Mouse (Mus musculus): ENCODE measurements at regions not wholly inside any gene's neighbourhood (a gene's known extent, or its start where the extent isn't known, plus 50 kb on each side); places are given as distances from the start of the nearest gene placed in this dataset.

DNA sequence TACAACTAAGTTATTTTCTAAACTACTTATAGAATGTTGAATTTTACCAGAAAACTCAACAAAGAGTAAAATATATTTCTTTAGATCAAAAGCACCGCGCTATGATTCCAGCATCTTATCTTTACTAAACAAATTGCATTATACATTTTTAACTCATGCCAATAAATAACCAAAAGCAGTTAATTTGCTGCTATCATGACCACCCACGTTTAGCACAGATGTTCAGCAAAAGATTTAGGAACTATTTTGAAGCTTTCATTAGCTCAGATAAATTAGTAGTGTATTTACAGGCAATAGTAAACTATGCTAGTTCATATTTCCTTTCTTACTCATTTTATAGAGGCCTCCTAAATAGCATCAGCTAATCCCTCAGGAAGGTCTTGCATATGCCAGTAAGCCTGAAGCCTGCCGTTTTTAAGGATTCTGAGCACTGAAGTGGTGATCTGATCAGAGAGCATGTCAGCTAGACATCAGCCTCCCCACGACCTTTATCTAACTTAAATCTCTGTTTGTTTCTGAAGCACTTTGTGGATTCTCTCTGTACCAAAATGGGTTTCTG, 176.3 kb upstream of the Itga4 start:
- Histone ChIP-seq H3K36me3 (ENCODE audit: control insufficient read depth, insufficient read depth, low read length) (no peaks in the 10 kb centered on the region), H3K4me1 (ENCODE audit: control insufficient read depth, insufficient read depth, low read length) (no peaks in the 10 kb centered on the region; the same call in 1 of the 2 replicates), H3K79me2 (replicated peaks; ENCODE audit: control insufficient read depth, insufficient read depth, low read length) (no peaks in the 10 kb centered on the region), H3K27me3 (ENCODE audit: control insufficient read depth, insufficient read depth, low read length) (no peaks in the 10 kb centered on the region), H3K27ac (no peak overlapping the region), H3K9ac (ENCODE audit: low read depth, low read length) (no peak overlapping the region), H3K4me3 (no peak overlapping the region)
- WGBS = 70% methylated on average over 5 of the region's 5 CpGs
- intact Hi-C loops (cut with DNase I) = no loop called here
- TF ChIP-seq POLR2A (IDR thresholded peaks at IDR 0.05; ENCODE audit: insufficient read depth, low read depth, low read length) (no peak), EP300 (IDR thresholded peaks at IDR 0.05; ENCODE audit: insufficient read depth, low read depth, low read length) (no peak), CTCF (IDR thresholded peaks at IDR 0.05) (no peak)
- no peak for DNase-seq

DNA sequence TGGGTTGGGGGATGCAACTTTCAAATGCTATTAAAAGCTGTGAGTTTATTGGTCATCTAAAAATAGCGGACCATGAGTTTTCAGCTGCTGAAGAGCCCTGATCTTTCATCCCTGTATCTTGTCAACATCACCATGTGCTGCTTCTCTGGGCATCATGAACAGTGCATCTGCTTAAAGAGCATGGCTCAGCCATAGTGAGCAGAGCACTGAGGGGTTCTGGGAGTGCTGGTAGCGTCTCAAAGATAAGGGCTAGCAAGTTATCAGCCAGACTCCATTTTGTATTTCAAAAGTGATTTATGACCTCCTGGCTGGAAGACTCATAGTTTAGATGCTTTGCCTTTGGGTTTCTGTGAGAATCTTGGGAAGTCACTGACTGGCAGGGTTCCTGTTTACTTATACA, 173.5 kb upstream of the Itga4 start:
- 71% methylated on average over 2 of the region's 2 CpGs for WGBS
- Histone ChIP-seq H3K4me3 (no peak overlapping the region), H3K4me1 (ENCODE audit: control insufficient read depth, insufficient read depth, low read length) (no peaks in the 10 kb centered on the region), H3K79me2 (replicated peaks; ENCODE audit: control insufficient read depth, insufficient read depth, low read length) (no peaks in the 10 kb centered on the region), H3K27me3 (ENCODE audit: control insufficient read depth, insufficient read depth, low read length) (no peaks in the 10 kb centered on the region), H3K27ac (no peak overlapping the region), H3K36me3 (ENCODE audit: control insufficient read depth, insufficient read depth, low read length) (no peaks in the 10 kb centered on the region), H3K9ac (ENCODE audit: low read depth, low read length) (no peak overlapping the region)
- intact Hi-C loops (cut with DNase I) = no loop called here
- DNase-seq = no peak
- TF ChIP-seq POLR2A (IDR thresholded peaks at IDR 0.05; ENCODE audit: insufficient read depth, low read depth, low read length) = no peak

DNA sequence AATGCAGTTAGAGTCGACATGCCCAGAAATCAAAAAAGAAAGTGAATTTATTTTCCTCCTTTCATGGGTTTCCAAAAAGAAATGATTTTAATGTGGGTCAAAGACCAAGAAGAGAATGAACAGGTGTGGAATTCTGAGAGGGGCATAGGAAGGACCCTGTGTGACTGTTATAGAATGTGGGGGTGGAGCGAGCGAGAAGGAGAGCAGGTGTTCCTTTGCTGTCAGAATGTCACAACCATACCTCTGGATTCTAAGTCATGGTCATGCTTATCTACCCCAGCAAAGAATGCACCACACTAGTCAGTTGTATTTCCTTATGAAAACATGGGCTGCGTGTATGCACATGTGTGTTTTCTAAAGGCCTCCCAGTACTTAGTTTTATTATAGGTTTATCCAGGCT, 168.9 kb upstream of the Itga4 start:
- Histone ChIP-seq H3K36me3 (ENCODE audit: control insufficient read depth, insufficient read depth, low read length) (no peaks in the 10 kb centered on the region), H3K79me2 (replicated peaks; ENCODE audit: control insufficient read depth, insufficient read depth, low read length) (no peaks in the 10 kb centered on the region), H3K27me3 (ENCODE audit: control insufficient read depth, insufficient read depth, low read length) (no peaks in the 10 kb centered on the region), H3K4me3 (no peak overlapping the region), H3K4me1 (ENCODE audit: control insufficient read depth, insufficient read depth, low read length) (peaks cover 1% of the 10 kb centered on the region), H3K9ac (ENCODE audit: low read depth, low read length) (no peak overlapping the region), H3K27ac (no peak overlapping the region)
- no peak for DNase-seq
- intact Hi-C loops (cut with DNase I) = loop anchor here (5.0 kb wide), 1 partner anchor 176 kb away; no protein-coding TSS in a partner anchor
- no peak for TF ChIP-seq EP300 (IDR thresholded peaks at IDR 0.05; ENCODE audit: insufficient read depth, low read depth, low read length)
- no peak for TF ChIP-seq CTCF (IDR thresholded peaks at IDR 0.05)
- TF ChIP-seq POLR2A (IDR thresholded peaks at IDR 0.05; ENCODE audit: insufficient read depth, low read depth, low read length) = no peak
- 91% methylated on average over 4 of the region's 4 CpGs for WGBS

DNA sequence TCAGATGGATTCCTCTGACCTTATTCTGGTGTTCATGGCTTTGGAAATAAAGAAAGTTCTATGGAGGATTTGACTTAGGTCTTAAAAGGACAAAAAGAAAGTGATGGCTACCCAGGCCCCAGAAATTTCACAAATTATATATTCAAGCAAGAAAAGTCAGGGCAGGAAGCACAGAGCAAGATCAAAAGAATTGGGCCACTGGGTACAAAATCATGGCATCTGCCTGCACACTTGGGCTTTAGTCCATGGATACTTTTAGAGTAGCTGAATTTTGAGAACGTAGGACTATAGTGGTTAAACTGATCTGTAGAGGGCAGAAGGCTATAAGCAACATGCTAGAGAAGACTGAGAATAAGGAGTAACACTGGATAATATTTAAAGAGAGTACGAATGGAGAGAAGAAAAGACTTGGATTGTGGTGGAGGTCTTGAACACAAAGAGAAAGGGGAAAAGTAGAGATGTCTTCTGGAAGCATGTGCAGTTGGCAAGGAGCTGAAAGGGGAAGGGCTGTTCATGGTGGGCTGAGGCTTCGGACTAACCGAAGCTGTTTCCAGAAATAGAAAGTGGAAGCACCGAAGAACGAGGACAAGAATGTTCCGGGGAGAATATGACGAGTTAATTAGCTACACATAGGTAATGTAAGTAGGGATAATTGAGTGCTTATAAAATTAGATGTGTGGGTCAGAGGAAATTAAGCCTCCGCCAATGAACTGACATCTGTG, 168.2 kb upstream of the Itga4 start:
- 43% methylated on average over 9 of the region's 9 CpGs for WGBS
- H3K27ac ChIP-seq = peak overlapping the region; percentile 6; the same call in 1 of the 2 replicates
- H3K4me1 ChIP-seq (ENCODE audit: control insufficient read depth, insufficient read depth, low read length) = peaks cover 1% of the 10 kb centered on the region
- H3K79me2 ChIP-seq (replicated peaks; ENCODE audit: control insufficient read depth, insufficient read depth, low read length) = no peaks in the 10 kb centered on the region
- peak overlapping the region; percentile 57 for H3K9ac ChIP-seq (ENCODE audit: low read depth, low read length)
- peak; percentile 9 to 19 for DNase-seq
- H3K36me3 ChIP-seq (ENCODE audit: control insufficient read depth, insufficient read depth, low read length) = no peaks in the 10 kb centered on the region
- H3K27me3 ChIP-seq (ENCODE audit: control insufficient read depth, insufficient read depth, low read length) = no peaks in the 10 kb centered on the region
- intact Hi-C loops (cut with DNase I) = loop anchor here (5.0 kb wide), 1 partner anchor 175 kb away; no protein-coding TSS in a partner anchor
- peak overlapping the region; percentile 41 for H3K4me3 ChIP-seq
- TF ChIP-seq EP300 (IDR thresholded peaks at IDR 0.05; ENCODE audit: insufficient read depth, low read depth, low read length) (no peak), CTCF (IDR thresholded peaks at IDR 0.05) (0 out of 2 replicates have a peak, but pooled peaks have one; percentile 6)

DNA sequence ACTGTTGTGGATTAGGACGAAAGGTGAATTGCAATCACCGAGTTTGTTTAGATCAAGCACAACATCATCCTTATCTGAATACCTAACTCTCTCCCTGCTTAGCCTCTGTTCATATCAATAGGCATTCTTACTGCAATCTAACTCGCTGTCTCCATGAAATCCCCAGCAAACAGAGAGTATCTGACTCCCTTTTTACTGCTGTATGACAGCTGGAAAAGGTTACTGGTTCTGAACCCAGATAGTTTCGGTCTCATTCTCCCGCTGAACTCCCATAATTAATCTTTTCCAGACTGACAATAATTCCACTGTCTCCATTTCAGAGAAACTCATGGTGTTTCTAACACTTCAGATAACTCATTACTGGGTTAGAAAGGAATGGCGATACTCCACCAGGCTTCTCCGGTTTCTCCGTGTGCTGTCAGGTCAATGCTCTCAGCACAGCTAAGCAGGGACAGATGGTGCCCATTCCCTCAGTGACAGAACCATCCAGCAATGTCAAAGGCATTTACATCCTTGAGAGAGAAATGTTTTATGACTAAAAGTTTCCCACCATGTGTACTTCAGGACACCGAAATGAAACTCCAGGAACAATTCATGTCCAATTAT, 167.5 kb upstream of the Itga4 start:
- intact Hi-C loops (cut with DNase I) = loop anchor here (5.0 kb wide), 1 partner anchor 175 kb away; no protein-coding TSS in a partner anchor
- Histone ChIP-seq H3K36me3 (ENCODE audit: control insufficient read depth, insufficient read depth, low read length) (no peaks in the 10 kb centered on the region), H3K79me2 (replicated peaks; ENCODE audit: control insufficient read depth, insufficient read depth, low read length) (no peaks in the 10 kb centered on the region), H3K4me3 (peak overlapping the region; percentile 41), H3K9ac (ENCODE audit: low read depth, low read length) (peak overlapping the region; percentile 57), H3K4me1 (ENCODE audit: control insufficient read depth, insufficient read depth, low read length) (peaks cover 1% of the 10 kb centered on the region), H3K27me3 (ENCODE audit: control insufficient read depth, insufficient read depth, low read length) (no peaks in the 10 kb centered on the region), H3K27ac (peak overlapping the region; percentile 6)
- WGBS = 53% methylated on average over 9 of the region's 9 CpGs
- DNase-seq = no peak
- TF ChIP-seq POLR2A (IDR thresholded peaks at IDR 0.05; ENCODE audit: insufficient read depth, low read depth, low read length) (no peak), CTCF (IDR thresholded peaks at IDR 0.05) (no peak), EP300 (IDR thresholded peaks at IDR 0.05; ENCODE audit: insufficient read depth, low read depth, low read length) (no peak)

DNA sequence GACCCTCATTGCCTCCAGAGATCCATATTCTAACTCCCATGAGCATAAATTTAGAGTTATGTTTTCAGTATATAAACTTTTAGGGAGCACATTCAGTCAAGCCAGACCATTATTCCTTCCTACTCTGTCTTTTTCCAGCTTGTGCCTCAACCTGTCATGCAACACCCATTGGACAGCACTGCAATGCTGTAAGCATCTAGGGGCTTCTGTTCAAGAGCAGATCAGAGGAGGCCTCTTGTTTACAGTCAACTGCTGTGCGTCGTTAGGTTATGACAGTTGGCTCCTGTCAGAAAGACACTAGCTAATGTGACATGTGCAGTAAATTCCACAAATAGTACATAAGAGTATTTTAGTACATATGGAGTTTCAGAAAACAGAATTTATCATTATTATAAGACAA, 165.0 kb upstream of the Itga4 start:
- intact Hi-C loops (cut with DNase I) = no loop called here
- Histone ChIP-seq H3K4me3 (no peak overlapping the region), H3K27me3 (ENCODE audit: control insufficient read depth, insufficient read depth, low read length) (no peaks in the 10 kb centered on the region), H3K9ac (ENCODE audit: low read depth, low read length) (no peak overlapping the region), H3K79me2 (replicated peaks; ENCODE audit: control insufficient read depth, insufficient read depth, low read length) (no peaks in the 10 kb centered on the region), H3K36me3 (ENCODE audit: control insufficient read depth, insufficient read depth, low read length) (no peaks in the 10 kb centered on the region), H3K27ac (no peak overlapping the region), H3K4me1 (ENCODE audit: control insufficient read depth, insufficient read depth, low read length) (peaks cover 1% of the 10 kb centered on the region)
- DNase-seq = no peak
- WGBS = 90% methylated on average over 2 of the region's 2 CpGs
- no peak for TF ChIP-seq EP300 (IDR thresholded peaks at IDR 0.05; ENCODE audit: insufficient read depth, low read depth, low read length)
- TF ChIP-seq POLR2A (IDR thresholded peaks at IDR 0.05; ENCODE audit: insufficient read depth, low read depth, low read length) = no peak
- no peak for TF ChIP-seq CTCF (IDR thresholded peaks at IDR 0.05)

Measured in heart, adult 2 months (tissue).